Mouse (Mus musculus) left cerebral cortex, postnatal 25 days (tissue): ENCODE data around the gene Emilin1. TPM values are rescaled to one million over a fixed set of nuclear protein-coding genes. Genes with fewer than 3 reads are reported as not detected.
A peak's percentile ranks its signal among the peaks of the same experiment; 100 is the strongest.

ENCODE experiments used
- DNase-seq, 2 experiments: peaks; one replicate each; pipeline ENCODE4 v3.0.0; 2022; ENCODE audit warnings: low spot score in 2 of 2, mixed read lengths in 1 of 2
- intact Hi-C: fragments of 180-260 bp; cut with DNase I; formaldehyde crosslinking; loops from one replicate; pipeline ENCODE4 v1.15.1; 2025
- total RNA-seq, 2 experiments: library from RNA; stranded (reverse); gene quantifications; 2 replicates each; pipeline ENCODE4 v1.2.3; 2021

Emilin1 gene
- total RNA-seq, 2 experiments from 2014 or later: 2.1 to 2.3 TPM

- DNase-seq: peak; percentile 87 to 89
- intact Hi-C loops: no loop called here
Measured at GRCm38 (mm10) chr5:30921256-30922033, 8.2 kb downstream of the Emilin1 start, which contains the start of gene Khk. TSS of gene Khk (plus strand) at chr5:30921431.

GRCm38 (mm10) chr5:30922581-30923041 is 9.4 kb downstream of the Emilin1 start:
- intact Hi-C loops: no loop called here
- DNase-seq: no peak

GRCm38 (mm10) chr5:30923119-30923518 is 9.9 kb downstream of the Emilin1 start:
- DNase-seq: no peak
- intact Hi-C loops: no loop called here

GRCm38 (mm10) chr5:30924614-30925013 is 11.4 kb downstream of the Emilin1 start:
- intact Hi-C loops: no loop called here
- no peak for DNase-seq

GRCm38 (mm10) chr5:30925217-30925616 is 12.0 kb downstream of the Emilin1 start:
- intact Hi-C loops: no loop called here

GRCm38 (mm10) chr5:30926073-30926472 is 12.9 kb downstream of the Emilin1 start:
- intact Hi-C loops: no loop called here
- DNase-seq: no peak

More at GRCm38 (mm10) chr5:30925217-30925616, 12.0 kb downstream of the Emilin1 start:
- no peak for DNase-seq

- peak; percentile 65 to 75 for DNase-seq
Measured at GRCm38 (mm10) chr5:30927945-30928529, 14.8 kb downstream of the Emilin1 start.

GRCm38 (mm10) chr5:30930121-30930520 is 16.9 kb downstream of the Emilin1 start:
- intact Hi-C loops: loop anchor here (1.0 kb wide), 1 partner anchor 74 kb away; no protein-coding TSS in a partner anchor
- DNase-seq: peak; percentile 75 to 87

More at GRCm38 (mm10) chr5:30927945-30928529, 14.8 kb downstream of the Emilin1 start:
- intact Hi-C loops: no loop called here

- DNase-seq: no peak
- intact Hi-C loops: loop anchor here (1.0 kb wide), 1 partner anchor 73 kb away; no protein-coding TSS in a partner anchor
Measured at GRCm38 (mm10) chr5:30930846-30931245, 17.6 kb downstream of the Emilin1 start.

- intact Hi-C loops: no loop called here
- DNase-seq: no peak
Measured at GRCm38 (mm10) chr5:30931378-30931777, 18.2 kb downstream of the Emilin1 start.

- intact Hi-C loops: no loop called here
- DNase-seq: no peak
Measured at GRCm38 (mm10) chr5:30933705-30934104, 20.5 kb downstream of the Emilin1 start.

GRCm38 (mm10) chr5:30934725-30935461 is 21.7 kb downstream of the Emilin1 start:
- intact Hi-C loops: no loop called here
- no peak for DNase-seq

GRCm38 (mm10) chr5:30943004-30943403 is 29.8 kb downstream of the Emilin1 start:
- DNase-seq: no peak
- intact Hi-C loops: no loop called here

GRCm38 (mm10) chr5:30944344-30944743 is 31.1 kb downstream of the Emilin1 start:
- DNase-seq: no peak
- intact Hi-C loops: no loop called here

- intact Hi-C loops: loop anchor here (5.0 kb wide), 1 partner anchor 47 kb away; no protein-coding TSS in a partner anchor
- peak; percentile 76 to 93 for DNase-seq
Measured at GRCm38 (mm10) chr5:30944956-30945781, 32.0 kb downstream of the Emilin1 start, which contains the start of gene Cgref1. TSS of gene Cgref1 (minus strand) at chr5:30945591.

GRCm38 (mm10) chr5:30948620-30949019 is 35.4 kb downstream of the Emilin1 start:
- DNase-seq: no peak
- intact Hi-C loops: loop anchor here (5.0 kb wide), 1 partner anchor 44 kb away; no protein-coding TSS in a partner anchor

GRCm38 (mm10) chr5:30949654-30950326 is 36.6 kb downstream of the Emilin1 start:
- intact Hi-C loops: loop anchor here (5.0 to 10.0 kb wide), 2 partner anchors 43 to 245 kb away; partner anchors contain the start of genes Eif2b4 and Snx17
- peak; percentile 90 to 95 for DNase-seq

- DNase-seq: no peak
- intact Hi-C loops: loop anchor here (10.0 kb wide), 1 partner anchor 244 kb away; the partner anchor contains the start of genes Eif2b4 and Snx17
Measured at GRCm38 (mm10) chr5:30950451-30950850, 37.2 kb downstream of the Emilin1 start.
